Mouse (Mus musculus) frontal cortex, adult 2 months (tissue): ENCODE results near the gene 4933430I17Rik. TPM values are rescaled to one million over a fixed set of nuclear protein-coding genes. Genes with fewer than 3 reads are reported as not detected.

ENCODE experiments used
- DNase-seq, 2 experiments: peaks; one replicate each; pipeline ENCODE4 v3.0.0; 2022; ENCODE audit warnings: low spot score in 1 of 2; ENCODE audit errors: extremely low spot score in 1 of 2
- polyA plus RNA-seq: library from polyadenylated mRNA; depleted of rRNA; stranded (reverse); fragments of >200 nt; gene quantifications from 2 replicates; pipeline ENCODE4 v1.2.3, GENCODE M21; 2012

Gene 4933430I17Rik
- polyA plus RNA-seq, 1 experiment = 0.44 TPM

DNA sequence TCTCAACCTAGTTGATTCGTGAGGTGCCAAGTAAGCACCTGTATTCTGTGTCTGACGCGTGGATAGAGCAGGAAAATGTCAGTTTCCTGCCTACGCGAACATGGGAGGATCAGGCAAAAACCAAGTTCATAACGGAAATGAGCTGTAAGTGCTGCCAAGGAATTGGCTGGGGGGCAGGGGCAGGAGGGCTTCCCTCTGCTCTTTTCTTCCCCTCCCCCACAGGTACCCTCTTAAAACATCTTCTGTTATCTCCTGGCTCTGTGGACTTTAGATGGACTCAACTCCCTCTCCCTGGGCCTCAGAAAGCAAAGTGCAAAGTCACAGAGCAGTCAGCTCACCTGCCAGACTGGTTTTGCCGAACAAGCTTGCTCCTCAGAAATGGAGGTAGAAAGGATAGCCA lies 22.2 kb upstream of the 4933430I17Rik start:
- no peak for DNase-seq

DNA sequence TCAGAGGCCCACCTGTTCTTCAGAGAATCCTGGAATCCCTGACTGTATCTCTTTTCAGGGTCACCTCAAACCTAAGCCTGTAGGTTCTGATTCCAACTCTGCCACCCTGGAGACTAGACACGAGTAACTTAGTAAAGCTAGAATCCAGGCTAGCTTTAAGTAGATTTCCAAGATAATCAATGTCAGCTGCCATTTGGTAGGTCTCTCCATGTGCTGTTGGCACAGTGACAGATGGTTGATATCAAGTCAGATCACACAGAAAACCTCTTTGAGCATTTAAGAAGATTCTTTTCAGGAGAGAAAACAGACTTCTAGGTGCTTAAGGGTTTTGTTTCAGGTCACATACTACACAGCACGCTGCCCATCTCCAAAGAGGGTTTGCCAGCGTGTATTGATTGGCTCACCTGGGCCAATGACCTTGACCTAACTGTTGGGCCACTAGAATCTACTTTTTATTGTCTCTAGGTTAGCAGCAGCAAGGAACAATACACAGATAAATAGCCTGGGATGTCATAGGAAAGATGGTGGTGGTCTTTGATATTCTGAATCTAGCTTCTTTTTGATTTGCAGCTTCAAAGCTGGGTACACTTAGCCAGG lies 21.7 kb upstream of the 4933430I17Rik start, which contains the start of gene Hdhd3:
Hdhd3 (minus strand) TSS at position 94 of the 597 bp plus-strand sequence.
- DNase-seq = no peak

DNA sequence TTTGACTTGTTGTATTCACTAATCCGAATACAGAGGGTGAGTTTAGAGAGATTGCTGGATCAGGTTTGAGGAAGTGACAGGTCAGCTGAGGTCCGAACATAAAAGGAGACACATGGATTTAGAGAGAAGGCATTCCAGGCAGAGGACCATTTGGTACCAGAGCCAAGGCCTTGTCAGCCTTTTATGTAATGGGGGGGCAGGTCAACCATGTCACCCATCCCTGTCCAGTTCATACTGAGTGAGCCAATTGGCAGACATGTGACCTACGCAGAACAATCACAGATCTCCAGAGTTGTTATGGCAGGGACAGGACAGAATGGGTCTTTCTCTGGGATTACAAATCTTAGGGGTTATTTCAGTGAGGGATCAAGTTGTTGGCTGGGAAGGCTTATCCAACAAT lies 19.2 kb upstream of the 4933430I17Rik start:
- no peak for DNase-seq

DNA sequence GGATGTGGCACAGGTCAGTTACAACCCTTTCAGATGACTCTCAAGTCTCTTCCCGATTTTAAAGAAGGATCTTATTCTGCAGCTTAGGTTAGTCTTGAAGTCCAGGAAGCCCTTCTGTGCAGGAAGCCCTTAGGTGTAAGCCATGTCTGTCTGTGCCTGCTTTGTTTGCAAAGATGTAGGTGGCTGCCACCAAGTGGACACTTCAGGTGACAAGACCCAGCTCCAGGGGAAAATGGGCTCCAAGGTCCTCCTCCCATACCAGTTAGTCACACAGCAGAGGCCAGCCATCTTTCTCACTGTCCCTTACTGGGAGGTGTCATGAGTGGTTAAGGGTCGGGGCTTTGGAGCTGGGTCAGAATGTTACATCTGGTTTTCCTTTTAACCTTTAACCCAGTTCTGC lies 18.4 kb upstream of the 4933430I17Rik start:
- no peak for DNase-seq

DNA sequence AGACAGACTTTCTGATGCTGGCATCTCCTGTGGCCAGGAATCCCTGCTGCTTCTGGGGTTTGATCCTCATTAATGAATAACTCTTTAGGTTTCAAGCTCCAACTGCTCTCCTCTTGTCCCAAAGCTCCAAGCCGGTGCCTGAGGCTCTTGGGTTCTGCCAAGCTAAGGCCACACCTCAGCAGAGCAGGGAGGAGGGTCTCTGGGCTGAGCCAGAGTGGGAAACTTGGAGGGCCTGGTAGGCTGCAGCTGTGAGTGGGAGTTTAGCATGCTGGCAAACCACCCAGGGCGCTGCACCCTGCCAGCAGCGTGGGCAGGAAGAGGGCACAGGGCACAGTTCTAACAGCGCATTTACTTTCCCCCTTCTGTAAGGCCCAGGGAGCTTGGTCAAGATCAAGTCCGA lies 16.3 kb upstream of the 4933430I17Rik start:
- DNase-seq = no peak

DNA sequence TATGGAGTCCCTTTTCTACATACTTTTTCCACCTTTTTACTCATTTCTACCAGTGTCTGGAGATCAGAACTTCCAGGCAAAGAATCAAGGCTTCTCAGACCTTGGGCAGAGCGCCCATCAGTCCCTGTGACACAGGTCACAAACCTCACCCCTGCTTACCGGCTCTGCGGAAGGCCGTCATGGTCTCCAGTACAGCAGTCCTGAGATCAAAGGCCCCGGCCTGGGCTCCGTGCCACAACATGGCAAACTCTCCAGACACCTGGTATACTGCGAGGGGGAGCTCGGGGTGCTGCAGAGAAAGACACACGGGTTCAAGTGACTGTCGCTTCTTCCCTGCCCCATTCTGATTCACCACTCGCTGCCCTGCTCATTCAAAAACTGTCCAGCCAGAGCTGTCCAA lies 15.2 kb upstream of the 4933430I17Rik start:
- DNase-seq = no peak

DNA sequence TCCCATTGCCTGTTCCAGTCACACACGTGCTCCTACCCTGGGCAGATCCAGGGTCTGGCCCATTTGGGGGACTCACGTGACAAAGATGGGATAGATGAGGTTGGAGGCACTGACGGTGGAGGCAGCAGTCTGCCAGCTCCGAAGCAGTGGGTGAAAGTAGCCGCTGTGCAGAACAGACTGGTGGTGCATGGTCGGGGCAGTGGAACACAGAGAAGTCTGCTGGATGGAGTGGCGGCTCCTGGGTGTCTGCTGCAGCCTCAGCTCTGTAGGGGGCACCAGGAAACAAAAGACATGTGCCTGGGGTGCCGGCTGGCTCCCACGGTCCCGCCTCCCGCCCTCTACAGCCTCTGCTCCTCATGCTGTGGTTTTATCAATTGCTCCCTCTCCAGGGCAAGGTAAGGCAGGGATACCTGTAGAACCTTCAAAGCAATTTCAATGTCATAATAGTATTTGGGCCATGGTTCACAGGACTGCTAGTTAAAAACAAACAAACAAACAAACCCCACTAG lies 11.1 kb upstream of the 4933430I17Rik start:
- no peak for DNase-seq

DNA sequence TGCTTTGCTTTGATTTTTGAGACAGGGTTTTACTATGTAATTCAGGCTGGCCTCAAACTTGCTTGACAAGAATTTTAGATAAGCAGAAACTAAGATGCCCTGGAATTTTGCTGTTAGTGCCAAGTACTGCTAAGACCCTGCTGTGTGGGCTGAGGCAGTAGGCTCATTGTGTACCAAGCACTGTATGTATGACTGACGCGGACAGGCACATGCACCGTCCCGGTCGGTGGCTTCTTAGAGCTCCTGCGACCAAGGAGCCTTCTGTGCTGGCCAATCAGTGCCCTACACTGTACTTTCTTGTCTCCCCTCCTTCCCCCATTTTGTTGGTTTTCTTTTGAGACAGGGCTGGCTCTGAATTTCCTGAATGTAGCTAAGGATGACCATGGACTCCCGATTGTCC lies 10.2 kb upstream of the 4933430I17Rik start:
- DNase-seq = no peak

DNA sequence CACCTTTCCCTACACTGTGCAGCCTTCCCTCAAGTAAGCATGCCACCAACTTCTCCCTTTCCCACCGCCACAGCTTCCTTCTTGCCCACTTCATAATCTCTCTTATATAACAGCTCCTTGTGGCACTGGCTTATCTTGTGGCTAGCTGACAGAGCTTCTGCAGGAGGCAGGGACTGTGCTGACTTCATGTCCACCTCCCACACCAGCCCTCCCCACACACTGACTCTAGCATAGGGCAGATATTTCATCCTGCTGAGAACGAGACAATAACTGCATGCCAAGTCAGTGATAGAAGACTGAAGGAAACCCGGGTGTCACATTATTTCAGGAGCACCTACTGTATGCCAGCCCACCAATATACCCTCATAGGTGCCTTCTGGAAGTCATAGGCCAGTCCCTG lies 9.7 kb upstream of the 4933430I17Rik start:
- DNase-seq = no peak

DNA sequence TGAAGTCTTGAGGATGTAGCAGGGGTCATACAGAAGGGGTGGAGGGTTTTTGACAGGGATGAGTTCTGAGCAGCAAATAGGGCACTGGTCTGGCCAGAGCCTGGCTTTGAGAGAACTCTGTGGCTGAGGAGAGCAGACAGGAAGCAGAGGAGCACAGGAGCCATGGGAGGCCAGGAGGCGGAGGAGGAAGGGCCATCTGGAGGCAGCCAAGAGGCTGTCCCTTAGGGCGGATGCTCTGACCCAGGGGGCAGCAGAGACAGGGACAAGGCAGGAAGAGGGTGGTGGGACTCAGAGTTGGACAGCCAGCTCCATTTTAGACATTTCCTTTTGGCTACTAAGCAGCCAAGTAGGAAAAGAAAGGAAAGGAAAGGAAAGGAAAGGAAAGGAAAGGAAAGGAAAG lies 9.1 kb upstream of the 4933430I17Rik start:
- DNase-seq = no peak

DNA sequence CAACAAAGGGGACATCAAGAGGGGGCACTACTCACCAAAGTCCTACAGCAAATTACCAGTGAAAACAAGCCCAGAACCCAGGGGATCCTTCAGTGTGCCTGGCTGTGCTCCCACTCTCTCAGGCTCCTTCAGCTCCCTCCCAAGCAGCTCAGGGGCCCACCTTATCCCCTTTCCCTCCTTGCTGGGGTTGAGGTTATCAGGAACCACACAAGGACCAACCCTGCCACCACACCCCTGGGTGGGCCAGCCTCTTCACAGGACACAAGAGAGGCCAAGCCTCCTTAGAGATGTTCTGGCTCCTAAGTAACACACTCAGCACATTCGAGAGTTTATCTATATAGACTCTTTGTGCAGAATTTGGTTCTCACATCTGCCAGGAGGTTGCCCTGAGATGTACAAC lies 8.6 kb upstream of the 4933430I17Rik start:
- DNase-seq = no peak

DNA sequence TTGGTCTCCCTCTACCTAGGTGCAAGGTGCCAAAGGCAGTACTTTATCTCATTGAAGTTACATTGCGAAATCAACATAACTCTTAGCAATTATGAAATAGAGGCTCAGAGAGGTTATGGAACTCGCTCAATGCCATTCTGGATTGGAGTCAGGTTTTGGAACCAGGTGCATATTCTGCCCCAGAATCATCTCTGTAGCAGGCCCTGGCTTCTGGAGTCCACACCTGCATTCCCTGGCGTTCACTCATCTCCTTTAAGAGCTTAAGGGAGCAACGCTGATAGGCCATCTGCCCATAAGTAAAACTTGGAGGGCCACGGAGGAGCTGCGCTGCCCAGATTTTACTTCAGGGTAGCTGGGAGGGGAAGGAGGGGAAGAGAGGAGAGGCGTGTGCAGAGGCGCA lies 8.1 kb upstream of the 4933430I17Rik start:
- no peak for DNase-seq

DNA sequence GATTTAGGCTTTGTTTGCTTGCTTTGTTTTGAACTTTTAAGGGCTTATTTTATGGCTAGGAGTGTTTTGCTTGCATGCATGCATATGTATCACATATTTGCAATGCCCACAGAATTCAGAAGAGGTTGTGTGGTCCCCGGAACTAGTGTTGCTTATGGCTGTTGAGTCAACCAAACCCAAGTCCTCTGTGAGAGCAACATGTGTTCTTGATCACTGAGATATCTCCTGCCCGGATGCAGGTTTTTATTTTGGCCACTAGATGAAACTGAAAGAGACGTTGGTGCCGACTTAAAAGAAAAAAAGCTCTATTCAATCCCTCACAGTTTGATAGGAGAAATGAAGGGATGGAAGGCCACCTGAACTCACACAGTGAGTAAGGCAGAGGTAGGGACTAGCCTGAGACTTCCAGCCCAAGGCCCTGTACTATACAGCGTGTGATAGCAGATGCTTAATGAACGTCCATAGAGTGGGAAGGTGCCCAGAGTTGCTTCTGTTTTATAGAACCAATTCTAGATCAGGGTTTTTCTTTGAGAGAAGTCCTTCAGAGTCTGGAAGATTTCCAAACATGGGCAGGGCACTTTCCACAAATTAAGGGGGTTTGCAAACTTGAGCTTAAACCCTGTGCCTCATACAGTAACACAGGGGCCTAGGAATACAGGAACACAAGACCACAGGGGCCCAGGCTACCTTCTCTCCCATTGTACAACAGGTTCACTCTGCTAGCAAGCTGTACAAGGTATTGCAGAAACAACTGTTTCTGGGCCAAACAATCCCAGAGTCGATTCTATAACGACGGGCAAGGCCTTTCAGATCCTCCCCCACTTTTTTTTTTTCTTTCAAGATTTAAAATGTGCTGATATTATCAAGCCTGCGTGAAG lies 7.4 kb upstream of the 4933430I17Rik start:
- DNase-seq = no peak

DNA sequence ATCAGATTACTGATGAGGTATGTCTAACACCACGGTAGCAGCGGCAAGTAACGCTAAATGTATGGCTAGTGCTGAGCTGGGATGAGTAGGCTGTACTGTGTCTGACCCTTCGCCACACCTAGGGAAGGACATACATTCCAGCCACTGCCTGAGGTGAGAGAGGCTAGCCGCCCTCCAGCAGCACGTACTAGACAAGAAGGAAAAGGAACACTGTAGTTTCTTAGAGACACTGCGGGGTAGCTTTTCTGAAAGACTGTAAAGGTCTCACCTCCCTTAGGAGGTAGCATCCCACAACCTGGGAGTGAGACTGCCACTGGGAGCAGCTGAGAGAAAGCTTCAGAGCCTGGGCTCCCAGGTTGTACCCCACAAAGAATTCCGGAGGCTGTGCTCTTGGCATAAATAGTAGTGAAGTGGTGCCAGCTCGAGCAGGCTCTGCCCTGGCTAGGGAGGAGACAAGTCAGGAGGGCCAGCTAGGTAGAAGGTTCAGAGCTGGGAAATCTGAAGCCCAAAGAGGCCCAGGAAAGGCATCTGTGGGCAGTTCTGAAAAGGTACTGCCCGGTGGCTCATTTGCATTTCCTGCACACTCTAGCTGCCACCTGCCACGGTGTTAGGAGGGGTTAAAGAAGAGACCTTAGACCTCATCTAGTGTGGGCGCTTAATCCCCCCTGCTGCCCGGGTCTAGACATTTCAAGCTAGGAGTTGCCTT lies 6.6 kb upstream of the 4933430I17Rik start:
- DNase-seq = no peak

DNA sequence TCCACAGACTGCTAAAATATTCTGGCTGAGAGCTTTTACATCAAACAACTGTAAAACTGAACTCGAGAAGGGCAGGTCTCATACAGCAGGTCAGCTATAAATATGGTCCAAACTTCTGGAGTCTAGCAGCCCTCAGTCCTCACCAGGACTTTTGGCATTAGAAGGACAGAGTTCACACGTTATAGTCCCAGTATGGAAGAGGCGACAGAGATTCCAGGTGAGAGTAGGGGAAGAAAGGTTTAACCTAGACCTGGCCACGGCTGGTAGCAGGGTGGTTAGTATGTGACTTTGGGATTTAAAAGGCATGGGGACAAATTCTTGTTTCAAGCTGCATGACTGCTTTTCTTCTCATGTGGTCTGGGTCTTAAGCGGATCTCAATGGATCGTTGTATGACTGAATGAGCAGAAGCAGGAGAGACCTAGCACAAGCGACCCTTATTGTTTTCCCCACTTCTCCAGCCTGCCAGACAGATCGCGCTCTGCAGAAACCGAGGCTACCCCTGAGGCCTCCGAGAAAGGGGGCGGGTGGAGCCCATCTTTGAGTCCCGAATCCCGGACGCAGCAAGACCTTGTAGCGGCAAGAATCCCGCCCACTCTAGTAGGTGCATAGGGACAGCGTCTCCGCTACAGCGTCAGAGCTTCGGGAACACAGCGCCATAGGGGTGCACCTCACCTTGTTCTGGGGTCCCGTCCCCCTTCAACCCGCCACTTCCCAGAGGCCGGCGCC lies 5.9 kb upstream of the 4933430I17Rik start:
- DNase-seq = no peak

DNA sequence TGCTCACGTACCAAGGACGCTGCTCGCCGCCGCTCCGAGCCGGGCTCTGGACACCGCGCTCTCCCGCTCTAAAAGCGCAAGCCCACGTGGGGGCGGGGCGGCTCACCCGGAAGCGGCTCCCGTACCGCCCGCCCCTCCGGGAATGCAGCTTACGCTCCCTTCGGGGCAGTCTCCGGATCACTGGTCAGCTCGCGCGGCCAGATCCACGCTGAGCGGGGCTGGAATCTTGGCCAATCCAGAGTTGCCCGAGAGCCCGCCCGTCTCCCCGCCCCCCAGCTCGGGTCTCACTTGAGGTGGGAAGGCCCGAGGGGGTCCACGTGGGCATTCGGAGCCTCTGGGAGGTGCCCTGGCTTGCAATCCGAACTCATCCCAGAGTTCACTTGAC lies 5.3 kb upstream of the 4933430I17Rik start, which contains the start of gene Alad:
Alad (minus strand) TSS at position 70 of the 385 bp plus-strand sequence.
- DNase-seq = peak; percentile 45 to 79

DNA sequence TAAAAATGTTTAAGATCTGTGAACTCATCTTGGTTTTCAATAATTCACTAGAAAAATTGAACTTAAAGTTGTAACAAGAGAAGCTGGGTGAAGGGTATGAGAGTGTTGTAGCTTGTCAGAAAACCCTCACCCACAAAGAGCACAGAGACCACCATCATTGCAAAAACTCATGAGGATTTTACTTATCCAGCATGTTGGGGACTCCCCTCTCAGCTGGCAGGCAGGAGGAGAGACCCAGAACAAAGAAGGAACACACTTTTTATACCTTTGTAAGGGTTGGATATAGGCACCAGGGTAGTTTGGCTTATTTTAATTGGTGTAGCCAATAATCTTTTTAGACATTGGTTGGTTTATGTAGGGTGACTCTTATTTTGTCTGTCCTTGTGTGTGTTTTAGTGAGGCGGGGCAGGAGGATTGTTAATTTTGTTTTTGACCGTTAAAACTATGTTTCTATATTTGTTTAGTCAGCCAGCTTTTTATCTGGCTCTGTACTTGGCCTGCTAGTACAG lies 4.2 kb upstream of the 4933430I17Rik start:
- no peak for DNase-seq

DNA sequence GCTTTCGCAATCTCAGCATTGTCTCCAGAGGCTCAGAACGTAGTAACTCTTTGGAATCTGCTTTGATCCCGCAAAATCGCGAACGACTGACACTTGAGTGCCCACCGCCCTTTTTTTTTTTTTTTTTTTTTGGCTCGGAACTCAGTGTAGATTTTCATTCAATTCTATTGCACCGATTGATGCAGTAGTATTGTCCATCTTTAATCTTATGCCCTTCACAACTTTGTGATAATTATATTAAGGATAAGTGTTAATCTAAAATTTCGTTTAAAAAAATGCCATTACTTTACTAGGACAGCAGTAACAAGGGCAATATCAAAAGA lies 281 bp downstream of the 4933430I17Rik start:
- no peak for DNase-seq

DNA sequence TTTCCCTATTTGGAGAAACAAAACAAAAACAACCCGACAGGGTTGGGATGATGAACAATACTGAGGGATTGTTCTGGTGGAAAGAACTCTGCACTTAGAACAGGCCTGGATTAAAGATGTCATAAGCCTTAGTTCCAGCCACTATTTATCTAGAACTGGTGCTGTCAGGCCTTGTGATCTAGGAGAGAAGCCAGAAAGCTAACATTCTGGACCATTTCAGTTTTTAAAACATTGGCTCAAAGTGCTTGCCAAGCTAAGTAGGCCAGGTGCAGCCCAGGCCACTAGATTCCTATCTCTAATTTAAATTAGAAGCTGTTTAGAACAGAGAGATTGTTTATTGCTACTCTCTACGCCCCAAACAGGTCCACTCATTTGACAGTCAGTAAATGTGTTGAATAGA lies 1.1 kb downstream of the 4933430I17Rik start:
- DNase-seq = no peak

DNA sequence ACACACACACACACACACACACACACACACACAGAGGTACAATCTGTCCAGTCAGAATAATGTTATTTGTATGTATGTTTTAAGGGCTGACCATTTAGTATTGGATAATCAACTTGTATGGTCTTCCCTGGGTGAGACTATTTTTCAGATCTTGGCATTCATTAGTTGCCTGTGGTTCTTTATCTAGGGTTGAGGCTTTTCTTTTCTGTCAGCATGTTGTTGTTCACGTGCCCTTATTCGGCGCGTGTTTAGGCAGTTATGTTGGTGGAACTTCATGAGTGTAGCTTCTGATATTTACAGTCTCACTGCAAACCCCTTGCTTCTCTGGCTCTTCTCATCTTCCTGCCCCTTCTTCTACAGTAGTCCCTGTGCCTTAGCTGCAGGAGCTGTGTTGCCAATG lies 2.5 kb downstream of the 4933430I17Rik start:
- DNase-seq = no peak

DNA sequence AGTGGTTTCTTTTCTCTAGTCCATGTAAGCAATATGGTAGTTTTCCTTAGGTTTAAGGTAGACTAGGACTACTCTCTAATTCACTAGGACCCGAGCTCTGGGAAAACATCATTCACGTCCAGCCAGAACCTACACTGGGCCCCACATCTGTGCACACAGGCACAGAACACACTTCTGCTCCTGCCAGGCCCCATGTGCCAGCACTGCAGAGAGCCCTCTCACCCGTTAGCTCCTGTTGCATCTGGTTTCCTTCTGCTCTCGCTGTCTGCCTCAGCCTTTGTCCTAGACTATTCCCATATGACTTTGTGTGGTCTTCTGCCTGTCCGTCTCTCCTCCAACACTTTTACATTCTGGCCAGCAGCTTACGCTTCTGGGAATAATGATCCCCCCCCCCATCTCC lies 8.6 kb downstream of the 4933430I17Rik start:
- no peak for DNase-seq
